In the genomic region with DNA sequence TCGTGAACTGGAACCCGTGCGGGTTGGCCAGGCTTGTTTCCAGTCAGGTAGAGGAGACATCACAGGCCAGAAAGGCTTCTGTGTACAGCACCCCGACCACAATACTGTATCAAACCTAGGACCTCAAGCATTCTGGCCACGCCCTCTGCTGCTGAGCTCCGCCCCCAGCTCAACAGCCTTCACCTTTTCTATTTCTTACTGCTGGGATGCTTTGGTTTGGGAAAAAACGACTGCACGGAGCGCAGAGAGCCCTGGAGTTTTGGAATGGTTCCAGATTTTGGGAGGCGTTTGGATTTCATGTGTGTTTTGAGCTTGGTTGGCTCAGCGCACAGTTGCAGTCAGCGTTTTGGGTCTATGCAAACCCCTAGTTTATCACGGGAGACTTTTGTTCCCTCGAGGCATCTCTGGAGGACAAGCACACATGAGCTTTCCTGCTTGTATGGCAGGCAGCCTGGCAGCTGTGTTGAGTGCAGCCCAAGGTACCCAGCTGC, we compare ENCODE assay signal across 9 mouse cellular contexts. TPM values are rescaled to one million over a fixed set of nuclear protein-coding genes. Genes with fewer than 3 reads are reported as not detected.
A peak's percentile ranks its signal among the peaks of the same experiment; 100 is the strongest.
DNase-seq lines count a peak whose midpoint lies in the region; ATAC-seq lines count a peak whose summit lies in the region.
"Had no signal": no experiment of that assay in that cellular context is flagged by ENCODE, and none has a peak within 500 bp of the region (broad histone marks: within the 10 kb centered on the region; RNA-seq: fewer than 3 reads in every experiment).

No protein-coding gene starts in this region.

- H3K27ac ChIP-seq in kidney, embryonic 14.5 days (ENCODE audit: low read depth, low read length) = no peak overlapping the region

- H3K9me3 ChIP-seq in kidney, embryonic 14.5 days (ENCODE audit: control insufficient read depth, low read length) = no peaks in the 10 kb centered on the region

- H3K4me3 ChIP-seq in kidney, embryonic 14.5 days (ENCODE audit: low read length) = no peak overlapping the region

- no peak overlapping the region for H3K9ac ChIP-seq in kidney, embryonic 14.5 days (ENCODE audit: low read depth, low read length)

- no peak overlapping the region for H3K4me2 ChIP-seq in kidney, embryonic 14.5 days (replicated peaks; ENCODE audit: low read depth, low read length)

- H3K36me3 ChIP-seq in kidney, embryonic 14.5 days (ENCODE audit: control insufficient read depth, insufficient read depth, low read length) = peaks cover 3% of the 10 kb centered on the region; the same call in 1 of the 2 replicates

- peak; percentile 66; the same call in 1 of the 2 replicates for ATAC-seq in kidney, embryonic 14.5 days (ENCODE audit: low FRiP score, low TSS enrichment)

- DNase-seq in adrenal gland, adult 2 months = peak; percentile 30
- DNase-seq in adrenal gland, postnatal 4 days (ENCODE audit: low spot score in 2 of 2) = no peak
- DNase-seq in kidney, adult 9 months = peak; percentile 14
- DNase-seq in kidney, adult 11 months = no peak
- DNase-seq in lung, postnatal 14 days = peak; percentile 31
- no peak for DNase-seq in MN1 (ENCODE audit: low spot score)
- no peak for DNase-seq in ovary, postnatal 14 days (ENCODE audit: low spot score)
- DNase-seq: thymus, postnatal 4 days had no signal

- 65% methylated on average over 14 of the region's 14 CpGs for WGBS in kidney, embryonic 14.5 days

- no peaks in the 10 kb centered on the region for H3K27me3 ChIP-seq in kidney, embryonic 14.5 days (ENCODE audit: control insufficient read depth, insufficient read depth, low read length)

- H3K4me1 ChIP-seq in kidney, embryonic 14.5 days (ENCODE audit: control insufficient read depth, insufficient read depth, low read length) = 0 out of 2 replicates have a peak, but pooled peaks cover 7% of the 10 kb centered on the region

RNA-seq across cellular contexts. Expression of a gene that starts 32.2 kb away (rescaled TPM):
- total RNA-seq in adrenal gland, adult 2 months (2021) = 10 to 100 TPM in 1 of 2 experiments, 1 to 10 TPM in 1; 7.7 to 11.5 TPM
- 18.8 and 19.1 TPM in 2 replicates for polyA plus RNA-seq in adrenal gland, adult 2 months (2012; rRNA removed)
- 10 to 100 TPM; 14.2 to 20.3 TPM for total RNA-seq in adrenal gland, postnatal 4 days (2021)
- 17.9 and 33.9 TPM in 2 replicates for polyA plus RNA-seq in kidney, embryonic 14.5 days (2014; fragmentation: Nextera tagmentation; extraction: Ambion mirVana)

Comparison
In these comparisons a context has a peak if more than half of its experiments do, and no peak if none do; other contexts are left out.
1. DNase-seq: peak in adrenal gland, adult 2 months (single experiment), kidney, adult 9 months (single experiment) and lung, postnatal 14 days (single experiment); none in adrenal gland, postnatal 4 days (0 of 2), kidney, adult 11 months (single experiment), MN1 (single experiment) and ovary, postnatal 14 days (single experiment).